Mouse (Mus musculus) layer of hippocampus, postnatal 10 days (tissue): ENCODE data around the gene Fbxw26. TPM values are rescaled to one million over a fixed set of nuclear protein-coding genes. Genes with fewer than 3 reads are reported as not detected.
"Not testable (repeated sequence)": the region's sequence is repeated elsewhere in the genome, so short reads cannot be mapped to it uniquely, and the experiment has no call there.

Experiments used
- DNase-seq, 2 experiments: peaks; one replicate each; pipeline ENCODE4 v3.0.0; 2021; ENCODE audit warnings: low spot score in 2 of 2
- long read RNA-seq: library from polyadenylated mRNA; stranded (forward); transcript quantifications from one replicate; pipeline ENCODE4 v2.0.0, GENCODE M21; 2023
- total RNA-seq, 2 experiments: library from RNA; stranded (reverse); gene quantifications; 2 replicates each; pipeline ENCODE4 v1.2.3; 2021

Fbxw26 gene
- total RNA-seq: not detected
- long read RNA-seq: 0 reads

DNA sequence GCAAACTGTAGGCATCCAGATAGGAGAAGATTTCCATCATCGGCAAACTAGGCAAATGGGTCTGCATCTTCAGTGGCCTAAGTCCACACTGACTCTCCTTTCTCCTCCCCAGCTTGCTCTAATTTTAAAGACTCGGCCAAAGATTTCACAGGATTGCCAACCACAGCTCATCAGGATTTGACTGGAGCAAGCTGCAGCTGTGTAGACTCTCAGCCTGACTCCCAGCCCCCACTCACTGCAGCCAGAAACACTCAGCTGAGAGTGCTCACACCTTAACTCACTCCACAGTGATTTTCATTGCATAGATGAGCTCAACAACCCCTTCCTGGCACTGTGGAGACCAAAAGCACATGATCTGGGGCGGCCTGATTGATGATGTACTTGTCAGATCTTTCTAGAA is at the start of gene Fbxw26:
Fbxw26 (minus strand) TSS at position 101 of the 400 bp plus-strand sequence.
- DNase-seq: not testable (repeated sequence)

DNA sequence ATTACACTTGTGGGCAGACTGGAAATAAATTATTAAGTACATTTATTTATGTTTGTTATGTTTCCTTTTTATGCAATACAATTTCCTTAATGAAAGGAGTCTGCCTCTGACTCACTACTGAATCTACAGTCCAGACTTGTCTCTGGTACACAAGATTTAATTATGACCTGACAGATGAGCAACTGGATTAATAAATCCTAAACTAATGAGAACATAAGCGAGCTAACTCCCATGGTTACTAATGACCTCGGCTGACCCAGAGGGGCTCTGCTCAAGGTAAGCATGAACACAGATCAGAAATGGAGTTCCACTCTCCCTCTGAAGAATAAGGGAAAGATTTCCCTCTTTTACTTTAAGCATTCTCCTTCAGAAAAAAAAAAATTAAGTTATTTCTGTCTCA is 49.3 kb upstream of the Fbxw26 start:
- no peak for DNase-seq

DNA sequence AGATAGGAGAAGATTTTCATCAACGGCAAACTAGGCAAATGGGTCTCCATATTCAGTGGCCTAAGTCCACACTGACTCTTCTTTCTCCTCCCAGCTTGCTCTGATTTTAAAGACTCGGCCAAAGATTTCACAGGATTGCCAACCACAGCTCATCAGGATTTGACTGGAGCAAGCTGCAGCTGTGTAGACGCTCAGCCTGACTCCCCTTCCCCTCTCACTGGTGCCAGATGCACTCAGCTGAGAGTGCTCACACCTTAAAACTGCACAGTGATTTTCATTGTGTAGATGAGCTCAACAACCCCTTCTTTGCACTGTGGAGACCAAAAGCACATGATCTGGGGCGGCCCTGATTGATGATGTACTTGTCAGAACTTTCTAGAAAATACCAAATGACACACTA is 44.7 kb upstream of the Fbxw26 start, which contains the start of gene Fbxw27:
Fbxw27 (minus strand) TSS at position 101 of the 400 bp plus-strand sequence.
- not testable (repeated sequence) for DNase-seq

- DNase-seq: not testable (repeated sequence)
Observed at GRCm38 (mm10) chr9:109766841-109767240, 21.0 kb upstream of the Fbxw26 start.

DNA sequence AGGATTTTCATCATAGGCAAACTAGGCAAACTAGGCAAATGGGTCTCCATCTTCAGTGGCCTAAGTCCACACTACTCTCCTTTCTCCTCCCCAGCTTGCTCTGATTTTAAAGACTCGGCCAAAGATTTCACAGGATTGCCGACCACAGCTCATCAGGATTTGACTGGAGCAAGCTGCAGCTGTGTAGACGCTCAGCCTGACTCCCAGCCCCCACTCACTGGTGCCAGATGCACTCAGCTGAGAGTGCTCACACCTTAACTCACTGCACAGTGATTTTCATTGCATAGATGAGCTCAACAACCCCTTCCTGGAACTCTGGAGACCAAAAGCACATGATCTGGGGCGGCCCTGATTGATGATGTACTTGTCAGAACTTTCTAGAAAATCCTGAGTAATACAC is 43.3 kb downstream of the Fbxw26 start, which contains the start of gene Fbxw18:
Fbxw18 (minus strand) TSS at position 101 of the 400 bp plus-strand sequence.
- not testable (repeated sequence) for DNase-seq

- peak; percentile 43 to 49 for DNase-seq
Observed at GRCm38 (mm10) chr9:109685299-109685698, 60.6 kb downstream of the Fbxw26 start.

Other genes with a start within 250 kb of the Fbxw26 start
- gene Fbxw15, start 177.8 kb downstream of the Fbxw26 start, total RNA-seq: not detected
- gene Fbxw24, start 120.0 kb downstream of the Fbxw26 start, total RNA-seq: not detected
- not detected for gene Fbxw25, start 81.4 kb downstream of the Fbxw26 start, total RNA-seq
- not detected for gene Fbxw18, start 43.4 kb downstream of the Fbxw26 start, total RNA-seq
- gene Fbxw27, start 44.6 kb upstream of the Fbxw26 start, total RNA-seq: not detected
- gene Spink8, start 66.2 kb upstream of the Fbxw26 start, total RNA-seq: 10 to 100 TPM; 19.0 to 21.0 TPM
- gene Nme6, start 86.7 kb upstream of the Fbxw26 start, total RNA-seq: 10 to 100 TPM; 12.0 to 12.3 TPM
- gene Camp, start 103.5 kb upstream of the Fbxw26 start, total RNA-seq: 1 to 10 TPM in 1 of 2 experiments, not detected in 1; 3.0 TPM
- 1 to 10 TPM; 7.4 to 8.1 TPM for gene Cdc25a, start 129.5 kb upstream of the Fbxw26 start, total RNA-seq
- 100 to 1,000 TPM; 616 to 624 TPM for gene Map4, start 185.4 kb upstream of the Fbxw26 start, total RNA-seq